Mouse (Mus musculus) stomach, postnatal 0 days (tissue): ENCODE measurements around the gene Cyp4f16.
"Not testable (repeated sequence)": the region's sequence is repeated elsewhere in the genome, so short reads cannot be mapped to it uniquely, and the experiment has no call there.

Source experiments
- CTCF ChIP-seq: IDR thresholded peaks from 2 replicates; pipeline ENCODE4 v1.5.1; 2016; ENCODE audit warnings: antibody characterized with exemption, low read depth, mild to moderate bottlenecking, moderate library complexity
- EP300 ChIP-seq: optimal IDR thresholded peaks from 2 replicates; pipeline ENCODE3; 2016; ENCODE audit warnings: antibody characterized with exemption

DNA sequence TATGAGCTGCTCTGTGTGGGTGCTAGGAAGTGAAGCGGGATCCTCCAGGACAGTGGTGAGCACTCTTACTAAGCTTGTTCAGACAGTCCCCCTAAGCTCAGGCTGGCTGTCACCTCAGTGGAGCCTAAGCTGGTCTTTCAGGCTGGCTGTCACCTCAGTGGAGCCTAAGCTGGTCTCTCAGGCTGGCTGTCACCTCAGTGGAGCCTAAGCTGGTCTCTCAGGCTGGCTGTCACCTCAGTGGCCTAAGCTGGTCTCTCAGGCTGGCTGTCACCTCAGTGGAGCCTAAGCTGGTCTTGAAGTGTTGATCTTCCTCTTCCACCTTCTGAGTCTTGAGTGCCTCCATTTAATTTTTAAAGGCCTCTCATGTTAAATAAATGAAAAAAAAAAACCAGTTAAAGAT, 10.0 kb upstream of the Cyp4f16 start:
- not testable (repeated sequence) for TF ChIP-seq CTCF, EP300
